Mouse (Mus musculus): Measurements from ENCODE around the gene Lhfpl2. TPM values are rescaled to one million over a fixed set of nuclear protein-coding genes. Genes with fewer than 3 reads are reported as not detected.

The Lhfpl2 gene
- total and polyA plus RNA-seq, 3 experiments = not detected

- TF ChIP-seq ZC3H11A (IDR thresholded peaks at IDR 0.05; ENCODE audit: low read depth, low read length) (0 out of 2 replicates have a peak, but pooled peaks have one; percentile 5), SMC3 (IDR thresholded peaks at IDR 0.05; ENCODE audit: low read depth, low read length) (peak; percentile 56), CHD1 (IDR thresholded peaks at IDR 0.05; ENCODE audit: low read depth, low read length) (no peak), CTCF (conservative IDR thresholded peaks at IDR 0.05 in 1 of 2, IDR thresholded peaks at IDR 0.05 in 1 of 2; ENCODE audit: low read depth in 2 of 2, low read length in 2 of 2) (peak; percentile 72 to 76), HCFC1 (IDR thresholded peaks at IDR 0.05; ENCODE audit: low read depth, low read length) (no peak), ZMIZ1 (IDR thresholded peaks at IDR 0.05; ENCODE audit: low read depth, low read length) (no peak), RAD21 (IDR thresholded peaks at IDR 0.05; ENCODE audit: low read depth, low read length) (peak; percentile 76), JUND (conservative IDR thresholded peaks at IDR 0.05; ENCODE audit: low read depth, low read length) (no peak), UBTF (IDR thresholded peaks at IDR 0.05; ENCODE audit: low read depth, low read length) (no peak)
- peak; percentile 56 for DNase-seq (ENCODE audit: extremely low read depth)
- Histone ChIP-seq H3K27ac (ENCODE audit: insufficient read depth, low read depth) (no peak overlapping the region), H3K27me3 (replicated peaks) (no peaks in the 10 kb centered on the region), H3K4me1 (ENCODE audit: control insufficient read depth in 1 of 2, insufficient read depth in 2 of 2) (no peaks in the 10 kb centered on the region), H3K4me3 (replicated peaks in 1 of 3; ENCODE audit: low read depth in 2 of 3, low read length in 2 of 3, poor library complexity in 1 of 3) (no peak overlapping the region), H3K9me3 (replicated peaks; ENCODE audit: low read length) (no peaks in the 10 kb centered on the region), H3K4me2 (ENCODE audit: insufficient read depth, low read depth, poor library complexity, severe bottlenecking) (no peak overlapping the region), H3K36me3 (replicated peaks in 1 of 2; ENCODE audit: control insufficient read depth in 1 of 2, insufficient read depth in 1 of 2, low read length in 1 of 2) (no peaks in the 10 kb centered on the region), H3K79me2 (replicated peaks; ENCODE audit: control insufficient read depth, extremely low read depth, insufficient read depth, poor library complexity, severe bottlenecking) (no peaks in the 10 kb centered on the region), H3K9ac (ENCODE audit: insufficient read depth, low read depth) (no peak overlapping the region)
- in situ Hi-C loops (cut with MboI; ENCODE audit: low pct_ligation_motif_present, low pct_unique_long_range_greater_than_20kb, low sequenced_read_pairs) (no loop called here), dilution Hi-C loops (cut with MboI; ENCODE audit: extremely low pct_ligation_motif_present, extremely low pct_unique_long_range_greater_than_20kb, low sequenced_read_pairs) (no loop called here)
Measured at GRCm38 (mm10) chr13:94205234-94205633, 147.6 kb downstream of the Lhfpl2 start.

- Histone ChIP-seq H3K4me3 (replicated peaks in 1 of 3; ENCODE audit: low read depth in 2 of 3, low read length in 2 of 3, poor library complexity in 1 of 3) (no peak overlapping the region), H3K9ac (ENCODE audit: insufficient read depth, low read depth) (no peak overlapping the region), H3K36me3 (replicated peaks in 1 of 2; ENCODE audit: control insufficient read depth in 1 of 2, insufficient read depth in 1 of 2, low read length in 1 of 2) (no peaks in the 10 kb centered on the region), H3K4me2 (ENCODE audit: insufficient read depth, low read depth, poor library complexity, severe bottlenecking) (no peak overlapping the region), H3K27ac (ENCODE audit: insufficient read depth, low read depth) (no peak overlapping the region), H3K4me1 (ENCODE audit: control insufficient read depth in 1 of 2, insufficient read depth in 2 of 2) (no peaks in the 10 kb centered on the region), H3K79me2 (replicated peaks; ENCODE audit: control insufficient read depth, extremely low read depth, insufficient read depth, poor library complexity, severe bottlenecking) (no peaks in the 10 kb centered on the region), H3K9me3 (replicated peaks; ENCODE audit: low read length) (no peaks in the 10 kb centered on the region), H3K27me3 (replicated peaks) (no peaks in the 10 kb centered on the region)
- dilution Hi-C loops (cut with MboI; ENCODE audit: extremely low pct_ligation_motif_present, extremely low pct_unique_long_range_greater_than_20kb, low sequenced_read_pairs) (no loop called here), in situ Hi-C loops (cut with MboI; ENCODE audit: low pct_ligation_motif_present, low pct_unique_long_range_greater_than_20kb, low sequenced_read_pairs) (no loop called here)
- no peak for DNase-seq (ENCODE audit: extremely low read depth)
- no peak for TF ChIP-seq TCF12 (IDR thresholded peaks at IDR 0.05; ENCODE audit: low read depth, low read length)
Measured at GRCm38 (mm10) chr13:94207973-94208372, 150.4 kb downstream of the Lhfpl2 start.

- Histone ChIP-seq H3K36me3 (replicated peaks in 1 of 2; ENCODE audit: control insufficient read depth in 1 of 2, insufficient read depth in 1 of 2, low read length in 1 of 2) (no peaks in the 10 kb centered on the region), H3K79me2 (replicated peaks; ENCODE audit: control insufficient read depth, extremely low read depth, insufficient read depth, poor library complexity, severe bottlenecking) (no peaks in the 10 kb centered on the region), H3K4me2 (ENCODE audit: insufficient read depth, low read depth, poor library complexity, severe bottlenecking) (no peak overlapping the region), H3K9me3 (replicated peaks; ENCODE audit: low read length) (no peaks in the 10 kb centered on the region), H3K9ac (ENCODE audit: insufficient read depth, low read depth) (no peak overlapping the region), H3K27me3 (replicated peaks) (no peaks in the 10 kb centered on the region), H3K4me1 (ENCODE audit: control insufficient read depth in 1 of 2, insufficient read depth in 2 of 2) (no peaks in the 10 kb centered on the region), H3K4me3 (replicated peaks in 1 of 3; ENCODE audit: low read depth in 2 of 3, low read length in 2 of 3, poor library complexity in 1 of 3) (no peak overlapping the region), H3K27ac (ENCODE audit: insufficient read depth, low read depth) (no peak overlapping the region)
- no peak for DNase-seq (ENCODE audit: extremely low read depth)
- no peak for TF ChIP-seq ELF1 (IDR thresholded peaks at IDR 0.05; ENCODE audit: low read depth, low read length)
- peak; percentile 28 to 34; a peak in 3 of 4 replicates for TF ChIP-seq CTCF (conservative IDR thresholded peaks at IDR 0.05 in 1 of 2, IDR thresholded peaks at IDR 0.05 in 1 of 2; ENCODE audit: low read depth in 2 of 2, low read length in 2 of 2)
- dilution Hi-C loops (cut with MboI; ENCODE audit: extremely low pct_ligation_motif_present, extremely low pct_unique_long_range_greater_than_20kb, low sequenced_read_pairs) = no loop called here
- in situ Hi-C loops (cut with MboI; ENCODE audit: low pct_ligation_motif_present, low pct_unique_long_range_greater_than_20kb, low sequenced_read_pairs) = no loop called here
Measured at GRCm38 (mm10) chr13:94208892-94209291, 151.3 kb downstream of the Lhfpl2 start.
